Mouse (Mus musculus) induced T-regulatory cell, adult 2 months (primary cell): Measurements from ENCODE around the gene Pramel4.
"Not testable (repeated sequence)": the region's sequence is repeated elsewhere in the genome, so short reads cannot be mapped to it uniquely, and the experiment has no call there.

ENCODE experiments used
- DNase-seq: peaks from one replicate; pipeline ENCODE4 v3.0.0-alpha.2; 2012; ENCODE audit warnings: low read depth

The Pramel4 gene

GRCm38 (mm10) chr4:144058826-144059225 is at the start of gene Pramel4:
Gene Pramel4 (plus strand): TSS chr4:144059126.
- DNase-seq = not testable (repeated sequence)

- DNase-seq = not testable (repeated sequence)
These were observed 47.2 kb downstream of the Pramel4 start, which contains the start of gene Gm13102 for GRCm38 (mm10) chr4:144106174-144106573. Gene Gm13102 (plus strand): TSS chr4:144106474.
